Mouse (Mus musculus): ENCODE measurements at regions not wholly inside any gene's neighbourhood (a gene's known extent, or its start where the extent isn't known, plus 50 kb on each side); places are given as distances from the start of the nearest gene placed in this dataset.
"Not testable (repeated sequence)": the region's sequence is repeated elsewhere in the genome, so short reads cannot be mapped to it uniquely, and the experiment has no call there.

GRCm38 (mm10) chr5:10550115-10550514, 303.8 kb upstream of the Gm5152 start:
- H3K9ac ChIP-seq (replicated peaks; ENCODE audit: low read depth); H3K9me3 ChIP-seq (ENCODE audit: low read length); H3K4me3 ChIP-seq (ENCODE audit: low read depth, low read length); H3K27ac ChIP-seq (ENCODE audit: low read length); H3K4me1 ChIP-seq (ENCODE audit: insufficient read depth, low read depth, low read length); H3K27me3 ChIP-seq (replicated peaks; ENCODE audit: insufficient read depth, low read length); DNase-seq (ENCODE audit: low spot score); H3K36me3 ChIP-seq (ENCODE audit: insufficient read depth, low read length); H3K4me2 ChIP-seq (replicated peaks; ENCODE audit: low read depth, low read length); ATAC-seq: not testable (repeated sequence)
- 47% methylated on average over 3 of the region's 3 CpGs for WGBS

GRCm38 (mm10) chr5:10562321-10562720, 316.0 kb upstream of the Gm5152 start:
- H3K4me3 ChIP-seq (ENCODE audit: low read depth, low read length) = no peak overlapping the region
- H3K27ac ChIP-seq (ENCODE audit: low read length) = no peak overlapping the region
- no peak for TF ChIP-seq CTCF (IDR thresholded peaks at IDR 0.05)
- no peak for TF ChIP-seq EP300 (IDR thresholded peaks at IDR 0.05)
- DNase-seq (ENCODE audit: low spot score) = no peak
- no peaks in the 10 kb centered on the region for H3K36me3 ChIP-seq (ENCODE audit: insufficient read depth, low read length)
- H3K4me1 ChIP-seq (ENCODE audit: insufficient read depth, low read depth, low read length) = no peaks in the 10 kb centered on the region
- 48% methylated on average over 5 of the region's 5 CpGs for WGBS
- no peak for ATAC-seq
- no peak overlapping the region for H3K4me2 ChIP-seq (replicated peaks; ENCODE audit: low read depth, low read length)
- H3K9me3 ChIP-seq (ENCODE audit: low read length) = no peaks in the 10 kb centered on the region
- no peaks in the 10 kb centered on the region for H3K27me3 ChIP-seq (replicated peaks; ENCODE audit: insufficient read depth, low read length)
- H3K9ac ChIP-seq (replicated peaks; ENCODE audit: low read depth) = no peak overlapping the region

- DNase-seq (ENCODE audit: low spot score) = no peak
- no peak for ATAC-seq
- Histone ChIP-seq H3K27ac (ENCODE audit: low read length) (no peak overlapping the region), H3K4me3 (ENCODE audit: low read depth, low read length) (no peak overlapping the region), H3K9ac (replicated peaks; ENCODE audit: low read depth) (no peak overlapping the region), H3K27me3 (replicated peaks; ENCODE audit: insufficient read depth, low read length) (no peaks in the 10 kb centered on the region), H3K4me1 (ENCODE audit: insufficient read depth, low read depth, low read length) (no peaks in the 10 kb centered on the region), H3K4me2 (replicated peaks; ENCODE audit: low read depth, low read length) (no peak overlapping the region), H3K36me3 (ENCODE audit: insufficient read depth, low read length) (no peaks in the 10 kb centered on the region), H3K9me3 (ENCODE audit: low read length) (no peaks in the 10 kb centered on the region)
- TF ChIP-seq EP300 (IDR thresholded peaks at IDR 0.05) (no peak), CTCF (IDR thresholded peaks at IDR 0.05) (no peak)
- 58% methylated on average over 1 of the region's 1 CpGs for WGBS
These were observed 346.1 kb upstream of the Gm5152 start for GRCm38 (mm10) chr5:10592392-10592791.

GRCm38 (mm10) chr5:10600774-10601173, 346.8 kb upstream of the Gm8871 start:
- no peak for ATAC-seq
- H3K36me3 ChIP-seq (ENCODE audit: insufficient read depth, low read length) = no peaks in the 10 kb centered on the region
- no peaks in the 10 kb centered on the region for H3K4me1 ChIP-seq (ENCODE audit: insufficient read depth, low read depth, low read length)
- TF ChIP-seq EP300 (IDR thresholded peaks at IDR 0.05) = no peak
- no peak for TF ChIP-seq CTCF (IDR thresholded peaks at IDR 0.05)
- H3K27me3 ChIP-seq (replicated peaks; ENCODE audit: insufficient read depth, low read length) = no peaks in the 10 kb centered on the region
- H3K4me2 ChIP-seq (replicated peaks; ENCODE audit: low read depth, low read length) = no peak overlapping the region
- H3K9me3 ChIP-seq (ENCODE audit: low read length) = no peaks in the 10 kb centered on the region
- no peak for DNase-seq (ENCODE audit: low spot score)
- H3K27ac ChIP-seq (ENCODE audit: low read length) = no peak overlapping the region
- no peak overlapping the region for H3K9ac ChIP-seq (replicated peaks; ENCODE audit: low read depth)
- H3K4me3 ChIP-seq (ENCODE audit: low read depth, low read length) = no peak overlapping the region
- 75% methylated on average over 5 of the region's 5 CpGs for WGBS

GRCm38 (mm10) chr5:10633176-10633575, 314.4 kb upstream of the Gm8871 start:
- no peaks in the 10 kb centered on the region for H3K36me3 ChIP-seq (ENCODE audit: insufficient read depth, low read length)
- TF ChIP-seq CTCF (IDR thresholded peaks at IDR 0.05) (peak; percentile 46), EP300 (IDR thresholded peaks at IDR 0.05) (no peak)

GRCm38 (mm10) chr5:10648075-10648474, 299.5 kb upstream of the Gm8871 start:
- no peaks in the 10 kb centered on the region for H3K9me3 ChIP-seq (ENCODE audit: low read length)
- no peaks in the 10 kb centered on the region for H3K27me3 ChIP-seq (replicated peaks; ENCODE audit: insufficient read depth, low read length)
- H3K4me2 ChIP-seq (replicated peaks; ENCODE audit: low read depth, low read length) = no peak overlapping the region
- ATAC-seq (no peak), DNase-seq (ENCODE audit: low spot score) (peak; percentile 56)
- TF ChIP-seq EP300 (IDR thresholded peaks at IDR 0.05) = no peak
- TF ChIP-seq CTCF (IDR thresholded peaks at IDR 0.05) = peak; percentile 62
- WGBS = 23% methylated on average over 4 of the region's 4 CpGs
- H3K4me3 ChIP-seq (ENCODE audit: low read depth, low read length) = no peak overlapping the region
- no peak overlapping the region for H3K9ac ChIP-seq (replicated peaks; ENCODE audit: low read depth)
- no peaks in the 10 kb centered on the region for H3K36me3 ChIP-seq (ENCODE audit: insufficient read depth, low read length)
- no peaks in the 10 kb centered on the region for H3K4me1 ChIP-seq (ENCODE audit: insufficient read depth, low read depth, low read length)
- no peak overlapping the region for H3K27ac ChIP-seq (ENCODE audit: low read length)

More at GRCm38 (mm10) chr5:10633176-10633575, 314.4 kb upstream of the Gm8871 start:
- H3K27me3 ChIP-seq (replicated peaks; ENCODE audit: insufficient read depth, low read length) = no peaks in the 10 kb centered on the region
- DNase-seq (ENCODE audit: low spot score) (peak; percentile 7), ATAC-seq (no peak)
- no peak overlapping the region for H3K27ac ChIP-seq (ENCODE audit: low read length)
- H3K4me3 ChIP-seq (ENCODE audit: low read depth, low read length) = no peak overlapping the region
- H3K4me2 ChIP-seq (replicated peaks; ENCODE audit: low read depth, low read length) = no peak overlapping the region
- no peaks in the 10 kb centered on the region for H3K9me3 ChIP-seq (ENCODE audit: low read length)
- no peak overlapping the region for H3K9ac ChIP-seq (replicated peaks; ENCODE audit: low read depth)
- H3K4me1 ChIP-seq (ENCODE audit: insufficient read depth, low read depth, low read length) = no peaks in the 10 kb centered on the region
- 20% methylated on average over 1 of the region's 1 CpGs for WGBS

GRCm38 (mm10) chr5:10663301-10663700, 284.3 kb upstream of the Gm8871 start:
- no peak for TF ChIP-seq EP300 (IDR thresholded peaks at IDR 0.05)
- no peak for TF ChIP-seq CTCF (IDR thresholded peaks at IDR 0.05)
- no peak overlapping the region for H3K4me3 ChIP-seq (ENCODE audit: low read depth, low read length)
- peak; percentile 37; the same call in 1 of the 2 replicates for ATAC-seq
- no peaks in the 10 kb centered on the region for H3K27me3 ChIP-seq (replicated peaks; ENCODE audit: insufficient read depth, low read length)
- H3K27ac ChIP-seq (ENCODE audit: low read length) = no peak overlapping the region
- H3K9me3 ChIP-seq (ENCODE audit: low read length) = no peaks in the 10 kb centered on the region
- no peak overlapping the region for H3K4me2 ChIP-seq (replicated peaks; ENCODE audit: low read depth, low read length)
- WGBS = 32% methylated on average over 4 of the region's 4 CpGs
- DNase-seq (ENCODE audit: low spot score) = peak; percentile 25
- H3K4me1 ChIP-seq (ENCODE audit: insufficient read depth, low read depth, low read length) = no peaks in the 10 kb centered on the region
- H3K36me3 ChIP-seq (ENCODE audit: insufficient read depth, low read length) = no peaks in the 10 kb centered on the region
- no peak overlapping the region for H3K9ac ChIP-seq (replicated peaks; ENCODE audit: low read depth)
